Mouse (Mus musculus) left cerebral cortex, postnatal 4 days (tissue): ENCODE measurements around the gene Fto. TPM values are rescaled to one million over a fixed set of nuclear protein-coding genes. Genes with fewer than 3 reads are reported as not detected.

Source experiments
- DNase-seq: peaks from one replicate; pipeline ENCODE4 v3.0.0-alpha.2; 2022
- intact Hi-C: fragments of 180-260 bp; cut with DNase I; formaldehyde crosslinking; loops from one replicate; pipeline ENCODE4 v1.15.1; 2025
- total RNA-seq, 2 experiments: library from RNA; stranded (reverse); gene quantifications; 2 replicates each; pipeline ENCODE4 v1.2.3; 2021

The Fto gene
- total RNA-seq, 2 experiments from 2014 or later, result 121 to 133 TPM

DNA sequence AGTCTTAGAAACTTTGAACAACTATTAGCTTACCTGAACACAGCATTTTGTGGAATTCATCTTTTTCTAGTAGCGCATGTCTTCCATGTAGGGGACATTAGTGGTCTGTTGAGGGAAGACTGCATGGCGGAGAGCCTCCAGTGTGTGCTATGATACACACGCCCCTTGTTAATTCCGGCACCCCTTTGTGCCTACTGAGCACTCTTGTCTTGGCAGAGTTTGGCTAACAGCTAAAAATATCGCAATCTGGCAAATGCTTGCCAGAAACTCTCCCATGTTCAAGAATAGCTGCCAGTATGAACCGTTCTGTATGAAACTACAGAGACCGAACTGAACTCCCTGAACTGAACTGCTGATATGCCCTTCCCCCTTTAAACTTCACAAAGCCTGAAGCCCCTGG, 10.2 kb downstream of the Fto start:
- DNase-seq, result no peak
- intact Hi-C loops, result no loop called here

- no peak for DNase-seq
- intact Hi-C loops, result no loop called here
Measured at GRCm38 (mm10) chr8:91324271-91324670, 10.9 kb downstream of the Fto start.

- no peak for DNase-seq
- intact Hi-C loops, result no loop called here
Measured at GRCm38 (mm10) chr8:91324916-91325315, 11.6 kb downstream of the Fto start.

DNA sequence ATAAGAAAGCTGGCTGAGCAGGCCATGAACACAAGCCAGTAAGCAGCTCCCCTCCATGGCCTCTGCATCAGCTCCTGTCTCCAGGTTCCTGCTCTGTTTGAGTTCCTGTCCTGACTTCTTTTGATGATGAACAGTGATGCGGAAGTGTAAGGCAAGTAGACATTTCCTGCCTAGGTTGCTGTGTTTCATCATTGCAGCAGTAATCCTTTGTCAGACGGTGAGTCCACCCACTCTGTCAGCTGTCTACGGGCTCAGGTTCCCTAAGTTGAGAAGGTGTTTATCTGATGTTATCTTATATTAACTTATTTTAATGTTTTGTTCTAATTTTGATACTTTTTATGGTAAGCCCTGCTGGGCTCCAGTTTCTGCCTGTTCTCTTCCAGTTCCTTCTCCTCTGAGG, 12.7 kb downstream of the Fto start:
- DNase-seq, result no peak
- intact Hi-C loops, result no loop called here

- intact Hi-C loops, result no loop called here
- DNase-seq, result no peak
Measured at GRCm38 (mm10) chr8:91326946-91327345, 13.6 kb downstream of the Fto start.

- intact Hi-C loops, result no loop called here
- DNase-seq, result no peak
Measured at GRCm38 (mm10) chr8:91327471-91328205, 14.3 kb downstream of the Fto start.

GRCm38 (mm10) chr8:91329056-91329455, 15.7 kb downstream of the Fto start:
- DNase-seq, result no peak
- intact Hi-C loops, result no loop called here

DNA sequence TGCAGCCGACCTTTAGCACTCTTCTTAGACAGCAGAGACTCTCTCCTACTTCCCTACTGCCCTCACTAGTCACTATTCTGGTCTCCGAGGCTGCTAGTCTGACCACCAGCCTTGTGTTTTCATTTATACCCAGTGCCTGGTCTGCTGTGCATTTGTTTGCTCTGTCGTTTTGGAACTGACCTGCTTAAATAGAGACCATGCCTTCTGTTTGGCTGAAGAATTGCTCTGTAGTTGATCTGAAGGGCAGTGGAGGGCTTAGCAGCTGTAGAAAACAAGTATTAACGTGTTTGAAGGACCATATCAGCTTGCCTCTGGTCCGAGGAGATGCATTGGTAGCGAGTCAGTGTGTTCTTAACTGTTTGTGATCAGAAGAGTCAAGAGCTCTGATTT, 16.1 kb downstream of the Fto start:
- DNase-seq, result no peak
- intact Hi-C loops, result no loop called here

GRCm38 (mm10) chr8:91338389-91339154, 25.2 kb downstream of the Fto start:
- intact Hi-C loops, result no loop called here
- no peak for DNase-seq

- no peak for DNase-seq
- intact Hi-C loops, result no loop called here
Measured at GRCm38 (mm10) chr8:91339651-91340050, 26.3 kb downstream of the Fto start.

- intact Hi-C loops, result no loop called here
Measured at GRCm38 (mm10) chr8:91340746-91341145, 27.4 kb downstream of the Fto start.

DNA sequence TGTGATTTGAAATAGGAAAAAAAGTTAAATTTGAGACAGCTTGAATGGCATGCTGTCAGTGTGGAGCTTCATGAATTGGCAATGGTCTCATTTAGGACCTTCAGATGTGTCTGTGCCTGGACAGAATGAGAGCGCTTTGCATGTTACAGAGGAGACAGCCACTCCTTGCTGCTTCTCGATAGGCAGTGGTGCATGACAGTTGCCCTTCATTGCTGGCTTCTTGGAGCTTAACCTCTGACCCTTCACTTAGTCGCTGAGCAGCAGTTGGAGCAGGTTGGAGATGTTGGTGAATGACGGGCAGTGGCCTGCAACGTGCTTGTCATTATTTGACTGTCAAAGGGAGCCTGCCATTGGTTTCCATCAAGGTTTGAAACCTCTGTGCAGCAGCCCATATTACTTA, 28.9 kb downstream of the Fto start:
- intact Hi-C loops, result no loop called here
- DNase-seq, result no peak

More at GRCm38 (mm10) chr8:91340746-91341145, 27.4 kb downstream of the Fto start:
- DNase-seq, result no peak

DNA sequence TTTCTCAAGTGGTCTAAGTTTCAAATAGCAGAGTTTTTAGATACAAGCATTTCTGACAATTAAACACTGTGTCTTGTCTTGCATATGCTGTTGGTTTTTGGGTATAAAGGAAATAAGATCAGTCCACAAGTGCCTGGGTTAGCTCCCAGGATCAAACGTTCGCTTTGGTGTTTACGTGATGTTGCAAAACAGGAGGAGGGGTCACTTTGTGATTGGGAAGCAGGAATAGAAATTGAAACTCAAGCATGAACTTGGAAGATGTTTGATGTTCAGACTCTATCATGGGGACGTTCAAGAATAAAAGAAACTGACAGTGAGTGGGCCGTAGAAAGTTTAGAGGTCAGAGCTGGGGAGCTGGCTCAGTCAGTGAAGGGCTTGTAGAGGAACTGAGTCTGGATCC, 29.5 kb downstream of the Fto start:
- intact Hi-C loops, result no loop called here
- DNase-seq, result no peak

DNA sequence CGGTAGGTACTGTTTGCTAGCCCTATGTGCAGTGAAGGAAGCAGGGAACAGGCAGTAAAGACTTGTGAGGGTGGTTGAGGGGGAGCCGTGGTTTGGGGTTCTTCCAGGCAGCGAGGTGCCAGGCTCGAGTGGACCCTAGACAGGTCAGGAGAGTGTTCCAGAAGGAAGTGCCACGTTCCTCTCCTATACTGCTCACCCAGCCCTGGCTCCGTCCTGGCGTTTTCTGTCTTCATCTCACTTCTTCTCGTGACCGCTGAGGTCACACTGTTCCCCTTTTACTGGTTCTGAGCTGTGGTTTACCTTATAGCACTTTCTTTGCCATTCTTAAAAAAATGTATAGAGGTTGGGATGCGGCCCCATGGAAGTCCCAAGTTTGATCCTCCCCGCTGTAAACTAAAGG, 31.3 kb downstream of the Fto start:
- DNase-seq, result no peak
- intact Hi-C loops, result no loop called here

GRCm38 (mm10) chr8:91347146-91347545, 33.8 kb downstream of the Fto start:
- no peak for DNase-seq
- intact Hi-C loops, result no loop called here

GRCm38 (mm10) chr8:91347595-91347994, 34.3 kb downstream of the Fto start:
- DNase-seq, result no peak
- intact Hi-C loops, result no loop called here

DNA sequence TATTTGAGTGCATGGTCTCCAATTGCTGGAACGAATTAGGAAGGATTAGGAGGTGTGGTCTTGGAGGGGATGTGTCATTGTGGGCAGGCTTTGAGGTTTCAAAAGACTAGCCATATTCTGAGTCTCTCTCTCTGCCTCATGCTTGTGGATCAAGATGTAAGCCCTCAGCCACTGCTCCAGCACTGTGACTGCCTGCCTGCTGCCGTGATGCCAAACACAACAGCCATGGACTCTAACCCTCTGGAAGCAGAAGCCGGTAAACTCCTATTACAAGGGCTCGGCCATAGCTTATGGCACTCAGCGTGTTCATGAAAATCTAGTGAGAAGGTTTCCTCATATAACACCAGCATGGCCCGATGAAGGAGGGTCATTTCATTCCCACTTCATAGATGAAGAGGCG, 36.5 kb downstream of the Fto start:
- intact Hi-C loops, result no loop called here
- DNase-seq, result no peak

DNA sequence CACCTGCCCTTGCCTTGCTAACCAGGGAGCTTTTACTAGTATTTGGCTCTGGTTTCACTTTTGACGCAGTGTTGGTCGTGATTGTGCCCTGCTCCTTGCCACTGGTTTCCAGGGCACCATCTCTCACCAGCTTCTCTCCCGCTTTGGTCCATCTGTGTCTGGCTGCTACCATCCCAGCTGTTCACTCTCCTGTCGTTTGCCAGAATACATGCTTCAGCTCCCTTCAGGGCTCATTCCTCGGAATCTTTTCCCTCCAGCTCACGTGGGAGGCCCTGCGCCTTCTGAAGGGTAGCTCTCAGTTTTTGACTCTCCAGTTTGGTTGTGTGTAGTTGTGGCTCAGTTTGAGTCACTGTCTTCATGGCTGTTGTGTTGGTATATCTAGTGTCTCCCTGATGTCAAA, 37.3 kb downstream of the Fto start:
- DNase-seq, result peak; percentile 36

DNA sequence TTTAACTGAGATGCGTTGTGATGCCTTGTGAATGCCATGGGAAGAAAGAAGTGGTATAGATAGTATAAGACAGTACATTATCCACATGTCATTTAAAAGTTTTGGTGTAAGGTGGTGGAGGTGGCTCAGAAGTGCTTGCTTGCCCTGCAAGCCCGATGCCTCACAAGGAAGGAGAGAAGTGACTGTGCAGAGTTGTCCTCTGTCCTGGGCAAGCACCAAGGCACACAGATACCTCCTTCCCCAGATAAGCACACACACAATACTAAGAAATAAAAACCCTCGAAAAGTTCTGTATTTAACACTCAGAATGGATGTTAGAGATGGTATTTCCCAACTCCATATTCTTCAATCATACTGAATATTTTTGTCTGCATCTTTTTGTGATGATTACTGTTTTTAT, 39.3 kb downstream of the Fto start:
- intact Hi-C loops, result no loop called here
- DNase-seq, result no peak

More for the DNA sequence above, 37.3 kb downstream of the Fto start:
- intact Hi-C loops, result no loop called here

DNA sequence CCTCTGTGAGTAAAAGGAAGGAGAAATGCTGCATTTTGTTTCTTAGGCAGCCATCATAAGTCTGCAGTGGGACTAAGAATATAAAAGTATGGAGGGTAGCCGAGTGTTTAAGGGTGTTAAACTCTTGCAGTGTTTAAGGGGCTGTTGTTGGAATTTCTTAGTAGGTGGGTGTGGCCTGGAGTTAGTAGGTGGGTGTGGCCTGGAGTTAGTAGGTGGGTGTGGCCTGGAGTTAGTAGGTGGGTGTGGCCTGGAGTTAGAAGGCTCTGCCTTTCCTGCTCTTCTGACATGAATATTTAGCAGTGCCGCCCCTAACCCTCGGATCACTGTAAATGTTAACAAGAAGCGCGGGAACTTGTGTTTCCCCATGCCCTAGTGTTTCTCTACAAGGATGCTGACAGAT, 39.7 kb downstream of the Fto start:
- intact Hi-C loops, result no loop called here
- no peak for DNase-seq

DNA sequence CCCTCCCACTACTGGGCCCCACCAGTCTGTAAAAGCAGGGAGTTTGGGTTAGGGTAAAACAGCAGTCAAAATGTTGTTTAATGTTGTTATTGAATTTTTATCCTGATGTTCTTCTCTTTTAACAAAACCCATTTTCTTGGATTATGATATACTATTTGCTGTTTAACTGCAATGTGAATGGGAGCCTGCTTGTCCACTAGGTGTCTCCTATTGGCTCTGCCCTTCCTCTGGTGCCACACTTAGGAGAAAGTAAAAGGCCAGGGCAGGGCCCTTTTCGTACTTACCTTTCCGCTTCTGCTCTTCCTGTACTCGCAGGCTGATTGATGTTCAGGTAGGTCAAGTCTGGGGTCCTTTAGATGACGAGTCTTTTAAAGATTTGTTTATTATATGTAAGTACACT, 40.6 kb downstream of the Fto start:
- no peak for DNase-seq
- intact Hi-C loops, result no loop called here

GRCm38 (mm10) chr8:91355301-91355905, 42.1 kb downstream of the Fto start:
- DNase-seq, result no peak
- intact Hi-C loops, result no loop called here
